Mouse (Mus musculus): ENCODE data around the gene Fam149b. TPM values are rescaled to one million over a fixed set of nuclear protein-coding genes. Genes with fewer than 3 reads are reported as not detected.
A peak's percentile ranks its signal among the peaks of the same experiment; 100 is the strongest.

Gene Fam149b
- polyA plus RNA-seq, 1 experiment: 16.8 TPM

DNA sequence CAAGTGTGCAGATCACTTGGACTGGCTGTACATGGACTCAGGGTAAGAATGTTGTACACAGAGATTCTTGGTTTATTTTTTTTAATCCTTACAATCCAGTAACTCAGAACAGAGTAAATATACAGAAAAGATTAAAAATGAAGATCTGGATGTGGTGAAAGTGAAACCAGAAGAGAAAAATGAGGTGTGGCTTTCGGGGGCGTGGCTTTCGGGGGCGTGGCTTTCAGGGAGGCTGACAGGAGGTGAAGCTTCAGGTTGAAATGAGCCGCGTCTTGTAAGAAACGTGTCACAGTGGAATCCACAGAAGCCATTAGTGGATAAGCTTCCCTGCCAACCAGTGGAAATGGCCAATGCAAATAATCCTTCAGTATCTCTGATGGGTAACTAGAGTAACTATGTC is 7.1 kb upstream of the Fam149b start:
- H3K4me1 ChIP-seq (ENCODE audit: control insufficient read depth, insufficient read depth, low read length): no peaks in the 10 kb centered on the region
- TF ChIP-seq POLR2A (IDR thresholded peaks at IDR 0.05; ENCODE audit: borderline replicate concordance, control insufficient read depth, low read depth, low read length): no peak
- TF ChIP-seq CTCF (IDR thresholded peaks at IDR 0.05; ENCODE audit: control insufficient read depth, insufficient read depth, low read length): no peak
- peak overlapping the region; percentile 52 for H3K4me3 ChIP-seq (replicated peaks; ENCODE audit: control insufficient read depth, low read depth, low read length)
- WGBS: 69% methylated on average over 7 of the region's 7 CpGs
- no peak overlapping the region for H3K27ac ChIP-seq (ENCODE audit: control insufficient read depth, insufficient read depth, low read depth, low read length, poor library complexity)

DNA sequence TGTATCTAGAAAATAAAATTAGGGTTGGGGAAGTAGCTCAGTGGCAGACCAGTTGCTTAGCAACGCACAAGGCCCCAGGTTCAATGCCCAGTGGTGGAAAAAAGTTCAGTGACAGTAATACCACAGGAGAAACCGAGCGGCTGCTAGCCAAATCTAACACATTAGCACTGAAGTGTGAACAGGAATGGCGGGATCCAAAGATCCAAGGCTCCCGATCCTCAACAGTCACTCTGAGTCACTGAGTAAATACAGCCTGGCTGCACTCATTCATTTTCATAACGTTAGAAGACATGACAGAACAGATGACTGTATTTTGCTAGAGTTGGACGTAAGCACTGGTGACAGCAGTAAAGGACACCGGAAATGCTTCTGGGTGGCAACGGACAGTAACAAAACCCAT is 2.1 kb upstream of the Fam149b start:
- WGBS: 88% methylated on average over 9 of the region's 9 CpGs
- Histone ChIP-seq H3K4me3 (replicated peaks; ENCODE audit: control insufficient read depth, low read depth, low read length) (no peak overlapping the region), H3K27ac (ENCODE audit: control insufficient read depth, insufficient read depth, low read depth, low read length, poor library complexity) (no peak overlapping the region), H3K4me1 (ENCODE audit: control insufficient read depth, insufficient read depth, low read length) (no peaks in the 10 kb centered on the region)
- TF ChIP-seq POLR2A (IDR thresholded peaks at IDR 0.05; ENCODE audit: borderline replicate concordance, control insufficient read depth, low read depth, low read length) (no peak), CTCF (IDR thresholded peaks at IDR 0.05; ENCODE audit: control insufficient read depth, insufficient read depth, low read length) (no peak)

DNA sequence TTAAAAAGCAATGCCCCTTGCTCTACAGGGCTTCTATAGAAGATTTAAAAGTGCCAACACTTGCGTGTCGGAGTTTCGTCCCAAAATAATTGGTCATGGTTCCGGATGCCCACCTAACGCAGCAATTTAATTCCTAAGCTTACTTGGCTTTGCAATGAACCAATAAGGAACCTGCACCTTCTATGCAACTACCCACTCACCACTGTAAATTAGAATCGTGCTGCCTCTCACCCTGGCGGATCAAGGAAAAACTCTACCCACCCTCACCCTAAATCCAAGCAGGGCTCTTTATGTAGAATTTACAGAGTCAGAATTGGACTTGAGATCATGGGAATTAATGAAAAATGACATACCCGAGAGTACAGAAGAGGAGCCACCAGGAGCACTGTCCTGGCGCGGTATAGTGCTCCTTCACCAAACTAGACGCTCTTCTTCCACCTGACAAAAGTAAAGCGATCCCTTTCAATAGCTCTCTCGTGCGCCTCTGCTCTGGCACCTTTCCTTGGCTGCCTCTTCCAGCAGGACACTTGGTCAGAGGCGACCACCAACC is 446 bp upstream of the Fam149b start:
- Histone ChIP-seq H3K4me1 (ENCODE audit: control insufficient read depth, insufficient read depth, low read length) (no peaks in the 10 kb centered on the region), H3K27ac (ENCODE audit: control insufficient read depth, insufficient read depth, low read depth, low read length, poor library complexity) (peak overlapping the region; percentile 82), H3K4me3 (replicated peaks; ENCODE audit: control insufficient read depth, low read depth, low read length) (peak overlapping the region; percentile 92)
- TF ChIP-seq CTCF (IDR thresholded peaks at IDR 0.05; ENCODE audit: control insufficient read depth, insufficient read depth, low read length) (no peak), POLR2A (IDR thresholded peaks at IDR 0.05; ENCODE audit: borderline replicate concordance, control insufficient read depth, low read depth, low read length) (no peak)
- WGBS: under 1% methylated on average over 15 of the region's 15 CpGs

DNA sequence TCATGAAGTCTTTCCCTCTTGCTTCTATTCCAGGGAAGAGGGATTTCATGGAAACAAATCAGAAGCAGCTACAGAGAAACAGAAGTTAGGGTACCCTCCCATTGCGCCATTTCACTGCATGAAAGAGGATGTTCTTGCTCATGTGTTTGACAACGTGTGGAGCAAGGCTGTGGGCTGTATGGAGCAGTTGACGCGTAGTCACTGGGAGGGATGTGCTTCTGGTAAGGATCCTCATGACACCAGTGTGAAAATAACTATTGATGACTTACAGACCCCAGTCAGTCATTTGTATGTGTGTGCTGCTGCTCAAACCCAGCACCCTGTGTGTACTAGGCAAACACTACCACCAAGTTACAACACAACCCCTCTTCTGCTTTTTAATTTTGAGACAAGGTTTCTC is 15.3 kb downstream of the Fam149b start:
- 51% methylated on average over 4 of the region's 4 CpGs for WGBS
- Histone ChIP-seq H3K27ac (ENCODE audit: control insufficient read depth, insufficient read depth, low read depth, low read length, poor library complexity) (peak overlapping the region; percentile 74), H3K4me1 (ENCODE audit: control insufficient read depth, insufficient read depth, low read length) (peaks cover 2% of the 10 kb centered on the region; the same call in 1 of the 2 replicates), H3K4me3 (replicated peaks; ENCODE audit: control insufficient read depth, low read depth, low read length) (no peak overlapping the region)
- no peak for TF ChIP-seq CTCF (IDR thresholded peaks at IDR 0.05; ENCODE audit: control insufficient read depth, insufficient read depth, low read length)
- TF ChIP-seq POLR2A (IDR thresholded peaks at IDR 0.05; ENCODE audit: borderline replicate concordance, control insufficient read depth, low read depth, low read length): no peak

DNA sequence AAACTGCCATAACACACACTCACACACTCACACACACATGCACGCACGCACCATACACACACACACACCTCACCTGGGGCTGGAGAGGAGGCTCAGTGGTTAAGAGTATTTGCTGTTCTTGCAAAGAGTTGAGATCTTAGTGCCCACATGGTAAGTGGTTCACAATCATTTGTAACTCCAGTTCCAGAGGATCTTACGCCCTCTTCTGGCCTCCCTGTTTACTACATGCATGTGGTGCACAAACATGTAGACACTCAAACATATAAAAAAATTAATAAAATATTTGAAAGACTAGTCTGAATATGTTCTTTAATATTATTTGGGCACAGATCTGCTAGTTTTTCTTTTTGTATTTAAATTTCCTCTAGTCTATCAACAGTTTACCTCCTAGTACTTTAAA is 20.3 kb downstream of the Fam149b start:
- 87% methylated on average over 3 of the region's 3 CpGs for WGBS
- no peak for TF ChIP-seq POLR2A (IDR thresholded peaks at IDR 0.05; ENCODE audit: borderline replicate concordance, control insufficient read depth, low read depth, low read length)
- peak; percentile 6; the same call in 1 of the 2 replicates for TF ChIP-seq CTCF (IDR thresholded peaks at IDR 0.05; ENCODE audit: control insufficient read depth, insufficient read depth, low read length)

DNA sequence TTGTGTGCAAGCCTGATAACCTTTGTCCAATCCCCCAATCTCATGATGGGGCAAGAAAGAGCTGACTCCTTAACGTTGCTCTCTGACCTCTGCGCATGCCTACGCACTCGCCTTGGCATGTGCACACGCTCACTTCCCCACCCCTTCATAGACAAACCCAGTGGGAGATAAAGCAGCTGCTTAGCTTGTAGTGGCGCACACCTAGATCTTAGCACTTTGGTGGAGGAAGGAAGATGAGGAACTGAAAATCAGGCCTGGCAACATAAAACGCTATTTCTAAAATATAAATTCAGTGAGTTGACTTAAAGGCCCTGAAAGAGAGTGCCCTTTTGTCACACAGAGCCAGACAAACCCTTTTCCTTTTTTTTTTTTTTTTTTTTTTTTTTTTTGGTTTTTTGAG is 22.8 kb downstream of the Fam149b start:
- Histone ChIP-seq H3K4me3 (replicated peaks; ENCODE audit: control insufficient read depth, low read depth, low read length) (no peak overlapping the region), H3K4me1 (ENCODE audit: control insufficient read depth, insufficient read depth, low read length) (peaks cover 2% of the 10 kb centered on the region; the same call in 1 of the 2 replicates), H3K27ac (ENCODE audit: control insufficient read depth, insufficient read depth, low read depth, low read length, poor library complexity) (no peak overlapping the region)
- no peak for TF ChIP-seq POLR2A (IDR thresholded peaks at IDR 0.05; ENCODE audit: borderline replicate concordance, control insufficient read depth, low read depth, low read length)
- no peak for TF ChIP-seq CTCF (IDR thresholded peaks at IDR 0.05; ENCODE audit: control insufficient read depth, insufficient read depth, low read length)
- 41% methylated on average over 7 of the region's 7 CpGs for WGBS

More for the DNA sequence above, 20.3 kb downstream of the Fam149b start:
- H3K4me1 ChIP-seq (ENCODE audit: control insufficient read depth, insufficient read depth, low read length): peaks cover 2% of the 10 kb centered on the region
- no peak overlapping the region for H3K4me3 ChIP-seq (replicated peaks; ENCODE audit: control insufficient read depth, low read depth, low read length)
- no peak overlapping the region for H3K27ac ChIP-seq (ENCODE audit: control insufficient read depth, insufficient read depth, low read depth, low read length, poor library complexity)

DNA sequence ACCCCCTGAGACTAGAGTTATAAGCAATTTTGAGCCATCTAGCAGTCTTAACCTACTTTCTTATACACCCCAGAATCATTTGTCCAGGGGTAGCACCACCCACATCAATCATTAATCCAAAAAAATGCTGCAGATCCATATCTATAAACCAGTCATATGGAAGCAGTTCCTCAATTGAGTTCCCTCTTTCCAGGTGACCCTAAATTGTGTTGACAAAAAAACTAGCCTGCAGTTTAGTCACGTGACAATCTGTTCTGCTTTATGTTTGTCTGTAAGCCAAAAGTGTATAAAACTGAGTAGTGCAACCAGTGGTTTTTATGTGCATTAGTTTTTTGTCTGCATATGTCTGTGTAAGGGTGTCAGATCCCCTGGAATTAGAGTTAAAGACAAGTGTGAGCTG is 23.9 kb downstream of the Fam149b start:
- TF ChIP-seq POLR2A (IDR thresholded peaks at IDR 0.05; ENCODE audit: borderline replicate concordance, control insufficient read depth, low read depth, low read length): no peak
- TF ChIP-seq CTCF (IDR thresholded peaks at IDR 0.05; ENCODE audit: control insufficient read depth, insufficient read depth, low read length): no peak
- Histone ChIP-seq H3K4me1 (ENCODE audit: control insufficient read depth, insufficient read depth, low read length) (peaks cover 2% of the 10 kb centered on the region; the same call in 1 of the 2 replicates), H3K27ac (ENCODE audit: control insufficient read depth, insufficient read depth, low read depth, low read length, poor library complexity) (no peak overlapping the region), H3K4me3 (replicated peaks; ENCODE audit: control insufficient read depth, low read depth, low read length) (no peak overlapping the region)
- 68% methylated on average over 1 of the region's 1 CpGs for WGBS

DNA sequence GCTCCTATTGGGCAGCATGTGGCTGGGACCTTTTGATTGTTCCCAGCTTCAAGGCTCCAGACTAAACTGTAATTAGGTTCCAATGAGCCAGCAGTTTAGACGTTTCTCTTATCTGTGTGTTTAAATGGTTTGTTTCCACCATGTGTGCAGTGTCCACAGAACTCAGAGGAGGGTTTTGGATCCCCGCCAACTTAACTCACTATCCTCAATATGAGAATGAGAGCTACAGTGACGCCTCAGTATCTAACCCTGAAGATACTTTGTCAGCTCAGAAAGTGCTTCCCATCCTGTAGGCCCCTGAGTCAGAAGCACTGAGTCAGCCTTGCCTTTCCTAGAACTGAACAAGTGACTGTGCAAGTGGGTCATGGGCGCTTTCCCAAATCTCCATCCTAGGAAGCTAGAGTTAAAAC is 29.2 kb downstream of the Fam149b start:
- no peak for TF ChIP-seq POLR2A (IDR thresholded peaks at IDR 0.05; ENCODE audit: borderline replicate concordance, control insufficient read depth, low read depth, low read length)
- TF ChIP-seq CTCF (IDR thresholded peaks at IDR 0.05; ENCODE audit: control insufficient read depth, insufficient read depth, low read length): no peak
- H3K4me3 ChIP-seq (replicated peaks; ENCODE audit: control insufficient read depth, low read depth, low read length): no peak overlapping the region
- 72% methylated on average over 4 of the region's 4 CpGs for WGBS
- peaks cover 1% of the 10 kb centered on the region; the same call in 1 of the 2 replicates for H3K4me1 ChIP-seq (ENCODE audit: control insufficient read depth, insufficient read depth, low read length)
- no peak overlapping the region for H3K27ac ChIP-seq (ENCODE audit: control insufficient read depth, insufficient read depth, low read depth, low read length, poor library complexity)

All from bone marrow, adult 2 months (tissue).